Mouse (Mus musculus) stomach, postnatal 0 days (tissue): ENCODE measurements around the gene Adcy5.

ENCODE experiments used
- CTCF ChIP-seq: IDR thresholded peaks from 2 replicates; pipeline ENCODE4 v1.5.1; 2016; ENCODE audit warnings: antibody characterized with exemption, low read depth, mild to moderate bottlenecking, moderate library complexity
- EP300 ChIP-seq: optimal IDR thresholded peaks from 2 replicates; pipeline ENCODE3; 2016; ENCODE audit warnings: antibody characterized with exemption

DNA sequence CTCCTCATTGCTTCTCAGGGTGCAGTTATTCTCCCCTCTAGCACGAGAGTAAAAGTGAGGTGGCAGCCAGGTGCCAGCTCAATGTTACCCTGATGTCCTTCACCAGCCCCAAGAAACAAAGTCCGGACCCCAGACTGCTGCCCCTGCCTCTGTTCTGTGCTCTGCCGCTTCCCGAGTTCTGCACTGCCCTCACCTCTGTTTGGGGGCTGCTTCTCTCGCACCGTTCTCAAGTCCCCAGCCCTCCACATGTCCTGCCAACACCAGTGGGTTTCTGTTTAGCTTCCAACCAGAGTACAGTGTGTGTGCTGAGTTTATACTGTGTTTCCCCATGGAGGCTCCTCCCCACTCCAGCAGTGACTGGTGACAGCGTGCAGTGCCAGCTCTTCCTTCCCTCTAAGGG is 150.5 kb downstream of the Adcy5 start:
- TF ChIP-seq CTCF (no peak), EP300 (no peak)
